Comparison of ENCODE assay signal across 26 mouse cellular contexts in genomic region chr3:88482336-88482735, GRCm38 (mm10). TPM values are rescaled to one million over a fixed set of nuclear protein-coding genes. Genes with fewer than 3 reads are reported as not detected.
DNase-seq lines count a peak whose midpoint lies in the region; ATAC-seq and TF ChIP-seq lines count a peak whose summit lies in the region.
"Had no signal": no experiment of that assay in that cellular context is flagged by ENCODE, and none has a peak within 500 bp of the region (broad histone marks: within the 10 kb centered on the region; RNA-seq: fewer than 3 reads in every experiment).

No protein-coding gene starts in this region.

- no peaks in the 10 kb centered on the region for H3K9me3 ChIP-seq in limb, embryonic 14.5 days (ENCODE audit: control insufficient read depth, low read length)
- no peaks in the 10 kb centered on the region for H3K9me3 ChIP-seq in limb, embryonic 10.5 days (replicated peaks)
- H3K9me3 ChIP-seq in embryonic facial prominence, embryonic 13.5 days: no peaks in the 10 kb centered on the region
- H3K9me3 ChIP-seq: embryonic facial prominence, embryonic 15.5 days; hindbrain, embryonic 10.5 days; limb, embryonic 13.5 days; liver, embryonic 15.5 days; midbrain, embryonic 12.5 days; neural tube, embryonic 13.5 days had no signal

- H3K9ac ChIP-seq in limb, embryonic 14.5 days (ENCODE audit: low read depth, low read length, severe bottlenecking): 0 out of 2 replicates have a peak overlapping the region, but pooled peaks have one; percentile 21
- 0 out of 2 replicates have a peak overlapping the region, but pooled peaks have one; percentile 40 for H3K9ac ChIP-seq in embryonic facial prominence, embryonic 13.5 days
- H3K9ac ChIP-seq: embryonic facial prominence, embryonic 15.5 days; limb, embryonic 13.5 days; liver, embryonic 15.5 days; midbrain, embryonic 12.5 days; neural tube, embryonic 13.5 days had no signal

- WGBS in limb, embryonic 14.5 days: 39% methylated on average over 10 of the region's 18 CpGs
- WGBS in limb, embryonic 10.5 days: 29% methylated on average over 18 of the region's 18 CpGs
- 37% methylated on average over 18 of the region's 18 CpGs for WGBS in embryonic facial prominence, embryonic 13.5 days

- peaks cover 70% of the 10 kb centered on the region for H3K36me3 ChIP-seq in limb, embryonic 14.5 days (ENCODE audit: control insufficient read depth, insufficient read depth, low read length)
- H3K36me3 ChIP-seq in limb, embryonic 10.5 days: peaks cover 4% of the 10 kb centered on the region; the same call in 1 of the 2 replicates
- peaks cover 67% of the 10 kb centered on the region for H3K36me3 ChIP-seq in embryonic facial prominence, embryonic 13.5 days
- H3K36me3 ChIP-seq: hindbrain, embryonic 10.5 days; midbrain, embryonic 12.5 days had no signal

- no peak overlapping the region for H3K27ac ChIP-seq in limb, embryonic 14.5 days (replicated peaks; ENCODE audit: low read depth, low read length)
- no peak overlapping the region for H3K27ac ChIP-seq in limb, embryonic 10.5 days
- H3K27ac ChIP-seq in embryonic facial prominence, embryonic 13.5 days: no peak overlapping the region
- H3K27ac ChIP-seq: embryonic facial prominence, embryonic 15.5 days; gastrocnemius, adult 2 months; hindbrain, embryonic 10.5 days; limb, embryonic 13.5 days; liver, embryonic 15.5 days; macrophage; midbrain, embryonic 12.5 days; neural tube, embryonic 13.5 days had no signal

- intact Hi-C loops in heart, postnatal 25 days (cut with DNase I): no loop called here

- peaks cover 23% of the 10 kb centered on the region for H3K27me3 ChIP-seq in limb, embryonic 14.5 days (ENCODE audit: control insufficient read depth, insufficient read depth, low read length)
- H3K27me3 ChIP-seq in limb, embryonic 10.5 days (ENCODE audit: low read depth, poor library complexity, severe bottlenecking): peaks cover 69% of the 10 kb centered on the region
- peaks cover 44% of the 10 kb centered on the region for H3K27me3 ChIP-seq in embryonic facial prominence, embryonic 13.5 days
- H3K27me3 ChIP-seq: embryonic facial prominence, embryonic 15.5 days had no signal

- no peak for TF ChIP-seq POLR2A in limb, embryonic 14.5 days (IDR thresholded peaks at IDR 0.05; ENCODE audit: borderline replicate concordance, extremely low read depth, insufficient read depth, insufficient read length)

- H3K4me1 ChIP-seq in limb, embryonic 14.5 days (ENCODE audit: control insufficient read depth, insufficient read depth, low read length): 0 out of 2 replicates have a peak, but pooled peaks cover 2% of the 10 kb centered on the region
- H3K4me1 ChIP-seq in limb, embryonic 10.5 days: peaks cover 36% of the 10 kb centered on the region
- H3K4me1 ChIP-seq in embryonic facial prominence, embryonic 13.5 days: peaks cover 13% of the 10 kb centered on the region

- H3K4me2 ChIP-seq in limb, embryonic 14.5 days (replicated peaks; ENCODE audit: low read depth, low read length, severe bottlenecking): no peak overlapping the region
- H3K4me2 ChIP-seq in embryonic facial prominence, embryonic 13.5 days: no peak overlapping the region
- H3K4me2 ChIP-seq: embryonic facial prominence, embryonic 15.5 days; limb, embryonic 13.5 days; liver, embryonic 15.5 days; midbrain, embryonic 12.5 days; neural tube, embryonic 13.5 days had no signal

- ATAC-seq in limb, embryonic 14.5 days (ENCODE audit: low FRiP score, low read depth): no peak
- ATAC-seq in embryonic facial prominence, embryonic 13.5 days (ENCODE audit: insufficient number of reproducible peaks, insufficient read depth, low FRiP score, low TSS enrichment, low read depth): no peak
- ATAC-seq: activated CD4-positive, CD25-positive, alpha-beta regulatory T cell, adult 4 months; inflammation-experienced regulatory T-cells, adult 6 months; lung, postnatal 0 days had no signal

- DNase-seq in heart, adult 11 months: peak; percentile 93
- no peak for DNase-seq in heart, postnatal 25 days (ENCODE audit: low spot score)
- no peak for DNase-seq in limb, embryonic 14.5 days (ENCODE audit: low spot score)
- no peak for DNase-seq in limb, embryonic 10.5 days (ENCODE audit: low spot score)
- peak; percentile 64 for DNase-seq in right cerebral cortex, adult 18-20 months
- DNase-seq in right cerebral cortex, postnatal 14 days: no peak
- no peak for DNase-seq in thymus, postnatal 4 days
- DNase-seq: adrenal gland, postnatal 10 days; B cell, adult 2 months; cerebellum, adult 8-10 months; cerebellum, postnatal 36 days; embryo, embryonic 11 days; gastrocnemius, adult 2 months; kidney, adult 18-20 months had no signal

- H3K4me3 ChIP-seq in limb, embryonic 14.5 days (replicated peaks; ENCODE audit: low read length): no peak overlapping the region
- no peak overlapping the region for H3K4me3 ChIP-seq in limb, embryonic 10.5 days
- H3K4me3 ChIP-seq in embryonic facial prominence, embryonic 13.5 days: no peak overlapping the region
- H3K4me3 ChIP-seq: embryonic facial prominence, embryonic 15.5 days; gastrocnemius, adult 2 months; hindbrain, embryonic 10.5 days; limb, embryonic 13.5 days; liver, embryonic 15.5 days; midbrain, embryonic 12.5 days; myocyte; neural tube, embryonic 13.5 days had no signal

RNA-seq across cellular contexts. Expression of gene Sema4a, which starts 21.4 kb away (rescaled TPM):
- total RNA-seq in heart, postnatal 25 days (2021): 1 to 10 TPM; 1.9 to 3.7 TPM
- 13.5 and 16.0 TPM in 2 replicates for polyA plus RNA-seq in limb, embryonic 14.5 days (2012; rRNA removed)
- 12.9 and 14.4 TPM in 2 replicates for polyA plus RNA-seq in limb, embryonic 14.5 days (2014; fragmentation: Nextera tagmentation; extraction: Ambion mirVana)
- polyA plus RNA-seq in limb, embryonic 10.5 days (2016; fragmentation: Nextera tagmentation; extraction: Ambion mirVana): 4.7 and 6.7 TPM in 2 replicates
- polyA plus RNA-seq in embryonic facial prominence, embryonic 13.5 days (2015; fragmentation: Nextera tagmentation; extraction: Ambion mirVana): 10.3 and 13.3 TPM in 2 replicates

RNA-seq across cellular contexts. Expression of gene Lmna, which starts 27.4 kb away (rescaled TPM):
- 100 to 1,000 TPM; 121 to 132 TPM for total RNA-seq in heart, postnatal 25 days (2021)
- polyA plus RNA-seq in limb, embryonic 14.5 days (2012; rRNA removed): 238 and 364 TPM in 2 replicates
- 378 and 402 TPM in 2 replicates for polyA plus RNA-seq in limb, embryonic 14.5 days (2014; fragmentation: Nextera tagmentation; extraction: Ambion mirVana)
- polyA plus RNA-seq in limb, embryonic 10.5 days (2016; fragmentation: Nextera tagmentation; extraction: Ambion mirVana): 9.2 and 14.5 TPM in 2 replicates
- 311 and 321 TPM in 2 replicates for polyA plus RNA-seq in embryonic facial prominence, embryonic 13.5 days (2015; fragmentation: Nextera tagmentation; extraction: Ambion mirVana)

RNA-seq across cellular contexts. Expression of gene Mex3a, which starts 49.9 kb away (rescaled TPM):
- under 1 TPM; 0.39 to 0.61 TPM for total RNA-seq in heart, postnatal 25 days (2021)
- 49.3 and 60.8 TPM in 2 replicates for polyA plus RNA-seq in limb, embryonic 14.5 days (2012; rRNA removed)
- 26.7 and 33.1 TPM in 2 replicates for polyA plus RNA-seq in limb, embryonic 14.5 days (2014; fragmentation: Nextera tagmentation; extraction: Ambion mirVana)
- polyA plus RNA-seq in limb, embryonic 10.5 days (2016; fragmentation: Nextera tagmentation; extraction: Ambion mirVana): 28.9 and 34.8 TPM in 2 replicates
- 32.2 and 33.4 TPM in 2 replicates for polyA plus RNA-seq in embryonic facial prominence, embryonic 13.5 days (2015; fragmentation: Nextera tagmentation; extraction: Ambion mirVana)

RNA-seq across cellular contexts. Expression of gene Slc25a44, which starts 57.4 kb away (rescaled TPM):
- total RNA-seq in heart, postnatal 25 days (2021): 10 to 100 TPM; 11.2 to 13.2 TPM
- 21.2 and 24.0 TPM in 2 replicates for polyA plus RNA-seq in limb, embryonic 14.5 days (2012; rRNA removed)
- polyA plus RNA-seq in limb, embryonic 14.5 days (2014; fragmentation: Nextera tagmentation; extraction: Ambion mirVana): 18.0 and 19.1 TPM in 2 replicates
- 16.7 and 18.0 TPM in 2 replicates for polyA plus RNA-seq in limb, embryonic 10.5 days (2016; fragmentation: Nextera tagmentation; extraction: Ambion mirVana)
- polyA plus RNA-seq in embryonic facial prominence, embryonic 13.5 days (2015; fragmentation: Nextera tagmentation; extraction: Ambion mirVana): 16.5 and 16.7 TPM in 2 replicates

Comparison
In these comparisons a context has a peak if more than half of its experiments do, and no peak if none do; other contexts are left out.
1. DNase-seq: peak in heart, adult 11 months (single experiment) and right cerebral cortex, adult 18-20 months (single experiment); none in heart, postnatal 25 days (single experiment), limb, embryonic 14.5 days (single experiment), limb, embryonic 10.5 days (single experiment), right cerebral cortex, postnatal 14 days (single experiment) and thymus, postnatal 4 days (single experiment).
2. RNA of gene Lmna, which starts 27.4 kb away (polyA plus RNA-seq): 238 to 402 TPM in limb, embryonic 14.5 days and 311 to 321 TPM in embryonic facial prominence, embryonic 13.5 days; 9.2 to 14.5 TPM in limb, embryonic 10.5 days; every median in the first group is over 10 times any median in the second.